Mouse (Mus musculus) thymus, adult 2 months (tissue): ENCODE data around the gene Eipr1. TPM values are rescaled to one million over a fixed set of nuclear protein-coding genes. Genes with fewer than 3 reads are reported as not detected.

Experiments
- DNase-seq: peaks from one replicate; pipeline ENCODE4 v3.0.0; 2021
- H3K27ac ChIP-seq: fragments of 200-500 bp; 2 replicates; pipeline ENCODE4 v1.5.1; 2012; ENCODE audit warnings: low read length, control low read depth; ENCODE audit not compliant: control insufficient read depth, insufficient read depth
- H3K27me3 ChIP-seq: fragments of 200-500 bp; 2 replicates; pipeline ENCODE4 v1.6.1; 2012; ENCODE audit warnings: mild to moderate bottlenecking, low read length, moderate library complexity, mixed read lengths; ENCODE audit not compliant: control insufficient read depth, insufficient read depth
- H3K36me3 ChIP-seq: fragments of 200-500 bp; 2 replicates; pipeline ENCODE4 v1.6.1; 2012; ENCODE audit warnings: mild to moderate bottlenecking, low read length, moderate library complexity; ENCODE audit not compliant: control insufficient read depth, insufficient read depth
- H3K4me1 ChIP-seq: fragments of 200-500 bp; replicated peaks from 2 replicates; pipeline ENCODE4 v1.6.1; 2012; ENCODE audit warnings: low read length; ENCODE audit not compliant: control insufficient read depth, insufficient read depth
- H3K4me3 ChIP-seq: fragments of 200-500 bp; 2 replicates; pipeline ENCODE4 v1.5.1; 2012; ENCODE audit warnings: mild to moderate bottlenecking, low read length, control low read depth, moderate library complexity; ENCODE audit not compliant: control insufficient read depth, insufficient read depth
- CTCF ChIP-seq: fragments of 200-500 bp; IDR thresholded peaks from 2 replicates; pipeline ENCODE4 v1.5.1; 2012; ENCODE audit warnings: mild to moderate bottlenecking, control low read depth, low read length, moderate library complexity, borderline replicate concordance; ENCODE audit not compliant: control insufficient read depth, poor library complexity, insufficient read depth; ENCODE audit errors: extremely low read depth
- POLR2A ChIP-seq: fragments of 200-500 bp; IDR thresholded peaks from 2 replicates; pipeline ENCODE4 v1.6.1; 2012; ENCODE audit warnings: mild to moderate bottlenecking, low read length, control low read depth, moderate library complexity; ENCODE audit not compliant: control insufficient read depth, poor library complexity, insufficient read depth; ENCODE audit errors: extremely low read depth
- WGBS: fragments of 180-500 bp; shearing (Covaris S2); methylation state at CpG from one replicate; pipeline ENCODE4 v1.1.7; 2018; 5-methylcytosine and 5-hydroxymethylcytosine counted together
- polyA plus RNA-seq: library from polyadenylated mRNA; depleted of rRNA; stranded (reverse); fragments of >200 nt; gene quantifications from 2 replicates; pipeline ENCODE4 v1.2.3, GENCODE M21; 2012

Gene Eipr1
- polyA plus RNA-seq, 1 experiment: 66.8 TPM

DNA sequence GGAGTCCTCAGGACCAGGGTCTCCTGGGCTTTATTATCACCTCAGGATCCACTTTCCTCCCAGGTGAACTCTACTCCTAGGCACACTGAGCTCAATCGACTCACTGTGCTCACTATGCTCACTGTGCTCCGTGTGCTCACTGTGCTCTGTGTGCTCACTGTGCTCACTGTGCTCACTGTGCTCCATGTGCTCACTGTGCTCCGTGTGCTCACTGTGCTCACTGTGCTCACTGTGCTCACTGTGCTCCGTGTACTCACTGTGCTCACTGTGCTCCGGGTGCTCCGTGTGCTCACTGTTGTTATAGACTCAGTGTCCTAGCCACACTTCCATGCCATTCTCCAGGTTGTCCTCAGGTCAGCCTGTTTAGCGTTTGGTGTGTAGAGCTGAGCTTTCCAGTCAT lies 18.4 kb downstream of the Eipr1 start:
- no peak for TF ChIP-seq POLR2A
- TF ChIP-seq CTCF: no peak
- WGBS: 98% methylated on average over 7 of the region's 7 CpGs
- Histone ChIP-seq H3K27me3 (no peaks in the 10 kb centered on the region), H3K4me1 (no peaks in the 10 kb centered on the region), H3K4me3 (no peak overlapping the region), H3K27ac (no peak overlapping the region), H3K36me3 (no peaks in the 10 kb centered on the region)
- DNase-seq: no peak

- Histone ChIP-seq H3K27me3 (no peaks in the 10 kb centered on the region), H3K4me3 (no peak overlapping the region), H3K27ac (no peak overlapping the region), H3K36me3 (no peaks in the 10 kb centered on the region), H3K4me1 (no peaks in the 10 kb centered on the region)
- WGBS: 96% methylated on average over 3 of the region's 3 CpGs
- no peak for TF ChIP-seq POLR2A
- no peak for TF ChIP-seq CTCF
- no peak for DNase-seq
These were observed 22.2 kb downstream of the Eipr1 start for GRCm38 (mm10) chr12:28773815-28774214.

DNA sequence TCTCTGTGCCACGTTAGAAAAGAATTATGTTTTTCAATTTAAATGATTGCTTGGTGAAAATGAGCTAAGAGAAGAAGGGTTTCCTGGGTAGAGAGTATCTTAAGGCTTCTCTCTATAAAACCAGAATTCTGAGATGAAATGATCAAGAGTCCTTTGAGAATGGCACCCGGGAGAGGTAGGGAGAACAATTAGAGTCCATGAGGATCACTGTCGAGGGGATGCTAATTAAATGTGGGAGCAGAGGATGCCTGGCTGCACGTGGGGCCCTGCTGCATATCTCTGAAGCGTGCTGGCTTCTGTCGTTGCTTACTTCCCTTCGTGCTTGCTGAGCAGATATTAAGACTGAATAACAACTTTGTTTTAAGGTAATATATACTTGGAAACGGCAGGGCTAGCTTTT lies 23.5 kb downstream of the Eipr1 start:
- H3K4me3 ChIP-seq: no peak overlapping the region
- DNase-seq: no peak
- no peaks in the 10 kb centered on the region for H3K4me1 ChIP-seq
- TF ChIP-seq CTCF: no peak
- TF ChIP-seq POLR2A: no peak
- WGBS: 83% methylated on average over 8 of the region's 8 CpGs
- H3K27ac ChIP-seq: no peak overlapping the region
- no peaks in the 10 kb centered on the region for H3K36me3 ChIP-seq
- no peaks in the 10 kb centered on the region for H3K27me3 ChIP-seq

- TF ChIP-seq CTCF: no peak
- no peak for TF ChIP-seq POLR2A
- H3K27ac ChIP-seq: no peak overlapping the region
- no peaks in the 10 kb centered on the region for H3K4me1 ChIP-seq
- H3K27me3 ChIP-seq: no peaks in the 10 kb centered on the region
- no peak overlapping the region for H3K4me3 ChIP-seq
- no peak for DNase-seq
- no peaks in the 10 kb centered on the region for H3K36me3 ChIP-seq
- WGBS: 94% methylated on average over 6 of the region's 6 CpGs
These were observed 24.0 kb downstream of the Eipr1 start for GRCm38 (mm10) chr12:28775627-28776026.

GRCm38 (mm10) chr12:28780180-28780579 lies 28.6 kb downstream of the Eipr1 start:
- 98% methylated on average over 7 of the region's 7 CpGs for WGBS
- H3K36me3 ChIP-seq: no peaks in the 10 kb centered on the region
- no peak for DNase-seq
- H3K27me3 ChIP-seq: no peaks in the 10 kb centered on the region
- no peak overlapping the region for H3K4me3 ChIP-seq
- H3K27ac ChIP-seq: no peak overlapping the region
- TF ChIP-seq CTCF (no peak), POLR2A (no peak)
- peaks cover 4% of the 10 kb centered on the region; the same call in 1 of the 2 replicates for H3K4me1 ChIP-seq

GRCm38 (mm10) chr12:28782637-28783036 lies 31.0 kb downstream of the Eipr1 start:
- WGBS: 97% methylated on average over 3 of the region's 3 CpGs
- H3K4me3 ChIP-seq: no peak overlapping the region

DNA sequence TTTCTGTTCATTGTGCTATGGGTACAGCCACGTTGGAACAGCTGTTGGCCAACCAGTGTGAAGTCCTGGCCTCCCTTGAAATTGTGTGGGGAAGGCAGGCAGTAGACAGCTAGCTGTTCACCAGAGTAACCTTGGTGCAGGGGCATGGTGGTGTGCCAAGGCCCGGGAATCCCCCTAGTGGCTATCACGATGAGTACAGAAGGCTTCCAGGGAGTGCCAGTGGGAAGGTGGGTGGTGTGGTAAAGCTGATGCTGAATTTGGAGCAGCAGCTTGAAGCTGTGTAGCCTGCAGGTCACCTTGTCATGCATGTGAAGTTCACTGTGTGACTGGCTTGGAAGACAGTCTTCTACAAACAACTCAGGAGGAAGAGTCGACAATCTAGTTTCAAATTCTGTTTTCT lies 32.8 kb downstream of the Eipr1 start:
- no peak overlapping the region for H3K4me3 ChIP-seq
- no peaks in the 10 kb centered on the region for H3K36me3 ChIP-seq
- H3K4me1 ChIP-seq: peaks cover 7% of the 10 kb centered on the region
- 39% methylated on average over 4 of the region's 4 CpGs for WGBS
- H3K27me3 ChIP-seq: no peaks in the 10 kb centered on the region
- H3K27ac ChIP-seq: no peak overlapping the region
- TF ChIP-seq POLR2A (no peak), CTCF (0 out of 2 replicates have a peak, but pooled peaks have one; percentile 35)
- peak; percentile 46 for DNase-seq

More at GRCm38 (mm10) chr12:28782637-28783036, 31.0 kb downstream of the Eipr1 start:
- Histone ChIP-seq H3K4me1 (peaks cover 6% of the 10 kb centered on the region), H3K27ac (no peak overlapping the region), H3K27me3 (no peaks in the 10 kb centered on the region), H3K36me3 (no peaks in the 10 kb centered on the region)
- TF ChIP-seq POLR2A (no peak), CTCF (no peak)
- DNase-seq: no peak
